Mouse (Mus musculus): ENCODE data around the gene Pus1. TPM values are rescaled to one million over a fixed set of nuclear protein-coding genes. Genes with fewer than 3 reads are reported as not detected.

Gene Pus1
- total RNA-seq, 2 experiments from 2014 or later = 19.3 to 23.8 TPM

Other genes starting within 250 kb of the Pus1 start
- gene Galnt9, start 236.3 kb downstream of the Pus1 start, total RNA-seq (2021) = not detected
- gene Noc4l, start 127.2 kb downstream of the Pus1 start, total RNA-seq (2021) = 10 to 100 TPM; 14.4 to 16.5 TPM
- gene Ddx51, start 127.2 kb downstream of the Pus1 start, total RNA-seq (2021) = 10 to 100 TPM; 10.5 to 12.2 TPM
- 10 to 100 TPM; 53.3 to 58.7 TPM for gene Ep400, start 9.9 kb downstream of the Pus1 start, total RNA-seq (2021)
- gene Ulk1, start 29.4 kb upstream of the Pus1 start, total RNA-seq (2021) = 10 to 100 TPM; 70.5 to 75.6 TPM
- 10 to 100 TPM; 13.7 to 18.9 TPM for gene Hscb, start 59.1 kb upstream of the Pus1 start, total RNA-seq (2021)
- gene Chek2, start 59.3 kb upstream of the Pus1 start, total RNA-seq (2021) = 1 to 10 TPM; 5.7 to 7.0 TPM
- 10 to 100 TPM; 26.7 to 29.3 TPM for gene Ttc28, start 99.1 kb upstream of the Pus1 start, total RNA-seq (2021)